Mouse (Mus musculus): Measurements from ENCODE around the gene Stap2. TPM values are rescaled to one million over a fixed set of nuclear protein-coding genes. Genes with fewer than 3 reads are reported as not detected.

The Stap2 gene
- polyA plus RNA-seq, 1 experiment from 2014 or later: 16.6 TPM

DNA sequence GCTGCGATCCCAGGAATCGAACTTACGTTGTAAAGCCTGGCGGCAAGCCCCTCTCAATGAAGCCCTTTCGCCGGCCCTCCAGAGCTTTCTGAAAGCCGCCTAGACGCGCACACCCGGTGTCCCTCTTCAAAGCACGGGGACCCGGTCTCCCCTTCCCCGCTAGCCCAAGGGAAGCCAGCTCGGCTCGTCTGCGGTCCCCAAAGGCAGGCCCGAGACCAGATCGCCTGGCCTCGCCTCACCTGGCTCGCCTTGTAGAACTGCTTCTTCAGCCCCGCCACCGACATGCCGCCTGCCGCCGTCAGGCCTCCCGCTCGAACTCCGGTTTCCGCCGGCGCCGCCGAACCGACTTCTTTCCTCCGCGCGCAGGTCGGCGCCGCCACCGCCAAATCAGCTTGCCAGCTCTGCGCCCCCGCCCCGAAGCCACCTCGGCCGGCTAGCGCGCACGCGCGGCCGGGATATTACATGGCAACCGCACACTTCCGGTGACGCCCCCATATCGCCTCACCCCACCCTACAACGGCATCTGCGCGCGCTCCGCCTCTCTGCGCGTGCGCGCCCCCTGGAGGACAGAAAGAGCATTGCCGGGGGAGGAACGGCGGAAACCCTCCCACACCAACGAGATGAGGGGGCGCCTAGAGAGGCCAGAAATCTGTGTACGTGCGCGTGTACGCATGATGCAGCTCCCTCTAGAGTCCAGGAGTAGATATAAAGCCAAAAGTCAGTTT lies 31.0 kb upstream of the Stap2 start, which contains the start of gene Sh3gl1:
Gene Sh3gl1, minus strand, starts transcription at position 460 of the 725 bp plus-strand sequence.
- H3K4me3 ChIP-seq (ENCODE audit: low read length): peak within 1 kb of the TSS; percentile 96
- no peaks in the 10 kb centered on the region for H3K27me3 ChIP-seq (ENCODE audit: control insufficient read depth, insufficient read depth, low read length)
- WGBS: under 1% methylated on average over 74 of the region's 74 CpGs
- H3K9ac ChIP-seq (ENCODE audit: low read length): peak within 1 kb of the TSS; percentile 99
- peak within 1 kb of the TSS; percentile 79 for H3K4me2 ChIP-seq (ENCODE audit: low read depth, low read length)
- ATAC-seq (replicated peaks; ENCODE audit: extremely low read depth, insufficient read depth, low FRiP score): peak; percentile 91
- no peaks in the 10 kb centered on the region; the same call in 1 of the 2 replicates for H3K36me3 ChIP-seq (ENCODE audit: control insufficient read depth, insufficient read depth)
- no peaks in the 10 kb centered on the region for H3K9me3 ChIP-seq (replicated peaks; ENCODE audit: control insufficient read depth, low read length)
- H3K27ac ChIP-seq (ENCODE audit: low read length): peak within 1 kb of the TSS; percentile 94
- peaks cover 33% of the 10 kb centered on the region for H3K4me1 ChIP-seq (ENCODE audit: control insufficient read depth, insufficient read depth, low read length)

DNA sequence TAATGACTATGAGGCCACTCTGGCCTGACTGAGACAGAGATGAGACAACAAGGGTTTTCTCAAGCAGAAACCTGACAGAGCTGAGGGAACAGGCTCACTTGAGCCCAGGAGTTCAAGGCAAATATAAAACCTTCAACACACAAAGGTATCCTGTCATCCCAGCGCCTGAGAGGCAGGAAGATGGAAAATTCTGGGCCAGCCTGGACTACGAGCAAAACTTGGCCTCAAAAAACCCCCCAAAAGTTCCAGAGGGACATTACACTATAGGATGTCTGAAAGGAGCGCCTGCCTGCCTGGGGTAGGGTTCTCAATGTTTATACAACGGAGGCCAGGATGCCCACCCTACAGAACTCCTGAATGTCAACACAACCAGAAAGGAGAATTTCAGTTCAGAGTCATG lies 29.8 kb upstream of the Stap2 start:
- Histone ChIP-seq H3K4me2 (ENCODE audit: low read depth, low read length) (peak overlapping the region; percentile 79), H3K36me3 (ENCODE audit: control insufficient read depth, insufficient read depth) (no peaks in the 10 kb centered on the region; the same call in 1 of the 2 replicates), H3K9ac (ENCODE audit: low read length) (peak overlapping the region; percentile 99), H3K9me3 (replicated peaks; ENCODE audit: control insufficient read depth, low read length) (no peaks in the 10 kb centered on the region), H3K27ac (ENCODE audit: low read length) (no peak overlapping the region), H3K4me3 (ENCODE audit: low read length) (peak overlapping the region; percentile 96), H3K4me1 (ENCODE audit: control insufficient read depth, insufficient read depth, low read length) (peaks cover 35% of the 10 kb centered on the region), H3K27me3 (ENCODE audit: control insufficient read depth, insufficient read depth, low read length) (no peaks in the 10 kb centered on the region)
- no peak for ATAC-seq (replicated peaks; ENCODE audit: extremely low read depth, insufficient read depth, low FRiP score)
- 69% methylated on average over 4 of the region's 4 CpGs for WGBS

DNA sequence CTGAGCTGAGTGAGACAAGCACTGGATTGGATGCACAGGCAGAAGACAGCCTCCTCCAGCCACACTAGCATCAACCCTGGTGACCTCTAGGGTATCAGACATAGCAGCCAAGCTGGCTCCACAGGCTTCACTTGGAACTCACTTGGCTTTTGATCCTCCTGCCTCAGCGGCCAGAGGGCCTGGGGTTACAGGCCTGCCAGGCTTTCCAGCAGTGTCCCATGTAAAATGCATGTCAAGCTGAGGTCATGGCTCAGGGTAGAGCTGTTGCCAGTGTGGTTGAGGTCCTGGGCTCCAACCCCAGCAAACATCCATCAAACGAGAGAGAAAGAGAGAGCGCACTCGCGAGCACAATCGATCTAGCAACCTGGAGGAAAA lies 29.3 kb upstream of the Stap2 start:
- Histone ChIP-seq H3K9me3 (replicated peaks; ENCODE audit: control insufficient read depth, low read length) (no peaks in the 10 kb centered on the region), H3K27me3 (ENCODE audit: control insufficient read depth, insufficient read depth, low read length) (no peaks in the 10 kb centered on the region), H3K4me3 (ENCODE audit: low read length) (no peak overlapping the region; the same call in 1 of the 2 replicates), H3K27ac (ENCODE audit: low read length) (no peak overlapping the region), H3K4me2 (ENCODE audit: low read depth, low read length) (peak overlapping the region; percentile 79), H3K36me3 (ENCODE audit: control insufficient read depth, insufficient read depth) (no peaks in the 10 kb centered on the region; the same call in 1 of the 2 replicates), H3K4me1 (ENCODE audit: control insufficient read depth, insufficient read depth, low read length) (peaks cover 35% of the 10 kb centered on the region), H3K9ac (ENCODE audit: low read length) (peak overlapping the region; percentile 38; the same call in 1 of the 2 replicates)
- ATAC-seq (replicated peaks; ENCODE audit: extremely low read depth, insufficient read depth, low FRiP score): no peak
- WGBS: 84% methylated on average over 6 of the region's 6 CpGs

DNA sequence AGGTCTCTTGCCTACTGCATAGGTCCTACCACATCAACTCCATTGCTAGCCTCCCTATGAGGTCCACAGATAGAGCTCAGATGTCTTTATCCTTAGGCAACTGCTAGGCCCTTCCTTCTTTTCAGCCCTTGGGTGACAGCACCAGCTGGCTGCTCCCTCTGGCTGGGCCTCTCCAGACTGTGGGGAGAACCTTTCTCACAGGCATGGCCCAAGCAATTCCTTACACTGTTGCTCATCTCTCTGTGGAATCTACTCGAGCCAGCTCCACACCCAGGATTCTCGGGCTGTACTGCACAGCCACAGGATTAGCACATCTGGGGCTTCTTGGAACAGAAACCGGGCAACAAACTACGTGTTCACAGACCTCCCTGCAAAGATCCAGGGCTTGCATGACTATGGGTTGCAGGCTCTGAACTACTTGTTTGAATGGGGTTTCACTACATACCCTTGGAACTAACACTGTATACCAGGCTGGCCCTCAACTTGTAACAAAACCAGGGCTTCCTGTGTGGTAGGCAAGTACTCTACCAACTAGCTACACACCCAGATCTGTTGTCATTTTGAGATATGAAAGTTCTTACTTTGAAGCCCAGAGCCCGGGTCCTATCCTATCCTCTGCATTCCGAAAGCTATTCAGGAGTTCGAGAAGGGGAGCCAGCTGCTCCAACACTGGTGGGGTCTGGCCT lies 28.8 kb upstream of the Stap2 start:
- H3K4me3 ChIP-seq (ENCODE audit: low read length): no peak overlapping the region
- H3K36me3 ChIP-seq (ENCODE audit: control insufficient read depth, insufficient read depth): no peaks in the 10 kb centered on the region; the same call in 1 of the 2 replicates
- H3K4me1 ChIP-seq (ENCODE audit: control insufficient read depth, insufficient read depth, low read length): peaks cover 35% of the 10 kb centered on the region
- H3K9me3 ChIP-seq (replicated peaks; ENCODE audit: control insufficient read depth, low read length): no peaks in the 10 kb centered on the region
- WGBS: 78% methylated on average over 7 of the region's 7 CpGs
- H3K27ac ChIP-seq (ENCODE audit: low read length): no peak overlapping the region
- H3K4me2 ChIP-seq (ENCODE audit: low read depth, low read length): no peak overlapping the region
- peak overlapping the region; percentile 30; the same call in 1 of the 2 replicates for H3K9ac ChIP-seq (ENCODE audit: low read length)
- no peaks in the 10 kb centered on the region for H3K27me3 ChIP-seq (ENCODE audit: control insufficient read depth, insufficient read depth, low read length)
- ATAC-seq (replicated peaks; ENCODE audit: extremely low read depth, insufficient read depth, low FRiP score): no peak

DNA sequence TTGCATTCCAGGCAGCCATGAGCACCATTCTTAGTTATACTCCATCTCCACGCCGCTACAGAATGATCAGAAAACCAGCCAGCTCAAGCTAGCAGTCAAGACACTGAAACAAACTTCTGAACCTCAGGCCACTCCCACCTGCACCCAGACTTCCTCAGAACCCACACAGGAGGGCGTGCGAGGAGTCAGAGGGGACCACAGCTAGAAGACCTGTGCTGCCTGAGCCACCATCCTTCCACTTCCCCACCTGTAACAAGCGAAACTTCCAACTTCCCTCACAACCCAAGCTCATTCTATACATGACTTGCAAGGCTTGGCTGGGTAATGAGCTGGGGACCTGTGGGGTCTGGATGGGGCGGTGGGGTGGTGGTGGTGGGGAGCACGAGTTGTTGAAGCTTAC lies 27.4 kb upstream of the Stap2 start:
- Histone ChIP-seq H3K4me1 (ENCODE audit: control insufficient read depth, insufficient read depth, low read length) (peaks cover 35% of the 10 kb centered on the region), H3K4me2 (ENCODE audit: low read depth, low read length) (no peak overlapping the region), H3K4me3 (ENCODE audit: low read length) (no peak overlapping the region), H3K27ac (ENCODE audit: low read length) (no peak overlapping the region), H3K9me3 (replicated peaks; ENCODE audit: control insufficient read depth, low read length) (no peaks in the 10 kb centered on the region), H3K36me3 (ENCODE audit: control insufficient read depth, insufficient read depth) (no peaks in the 10 kb centered on the region; the same call in 1 of the 2 replicates), H3K27me3 (ENCODE audit: control insufficient read depth, insufficient read depth, low read length) (no peaks in the 10 kb centered on the region), H3K9ac (ENCODE audit: low read length) (0 out of 2 replicates have a peak overlapping the region, but pooled peaks have one; percentile 5)
- 61% methylated on average over 7 of the region's 7 CpGs for WGBS
- no peak for ATAC-seq (replicated peaks; ENCODE audit: extremely low read depth, insufficient read depth, low FRiP score)

DNA sequence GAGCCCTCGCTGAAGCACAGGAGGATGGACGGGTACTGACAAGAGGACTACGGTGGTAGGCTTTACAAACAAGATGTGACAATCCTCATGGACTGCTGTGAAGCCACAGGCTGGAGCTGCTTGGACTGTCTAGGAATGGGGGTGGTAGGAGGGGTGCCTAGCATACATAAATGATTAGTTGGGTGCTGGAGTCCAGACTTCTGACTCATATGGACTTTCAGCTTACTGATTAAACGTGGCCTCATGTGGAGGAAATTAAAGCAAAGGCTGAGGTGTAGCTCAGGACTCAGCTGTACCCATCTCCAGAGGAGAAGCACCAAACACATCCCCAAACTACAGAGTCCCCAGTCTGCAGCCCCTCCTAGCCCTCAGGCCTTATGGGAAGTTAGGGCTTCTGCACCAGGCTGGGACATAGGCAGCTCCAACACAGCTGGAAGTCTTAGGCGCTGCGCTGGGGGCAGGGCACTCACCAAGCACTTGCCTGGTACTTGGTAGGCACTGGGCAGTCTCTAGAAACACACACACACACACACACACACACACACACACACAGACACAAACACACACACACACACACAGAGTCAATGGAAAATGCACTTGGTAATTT lies 26.8 kb upstream of the Stap2 start:
- Histone ChIP-seq H3K27ac (ENCODE audit: low read length) (no peak overlapping the region), H3K9me3 (replicated peaks; ENCODE audit: control insufficient read depth, low read length) (no peaks in the 10 kb centered on the region), H3K27me3 (ENCODE audit: control insufficient read depth, insufficient read depth, low read length) (no peaks in the 10 kb centered on the region), H3K4me1 (ENCODE audit: control insufficient read depth, insufficient read depth, low read length) (peaks cover 35% of the 10 kb centered on the region), H3K9ac (ENCODE audit: low read length) (peak overlapping the region; percentile 10; the same call in 1 of the 2 replicates), H3K36me3 (ENCODE audit: control insufficient read depth, insufficient read depth) (no peaks in the 10 kb centered on the region; the same call in 1 of the 2 replicates), H3K4me3 (ENCODE audit: low read length) (no peak overlapping the region), H3K4me2 (ENCODE audit: low read depth, low read length) (no peak overlapping the region)
- 74% methylated on average over 6 of the region's 6 CpGs for WGBS
- ATAC-seq (replicated peaks; ENCODE audit: extremely low read depth, insufficient read depth, low FRiP score): no peak

DNA sequence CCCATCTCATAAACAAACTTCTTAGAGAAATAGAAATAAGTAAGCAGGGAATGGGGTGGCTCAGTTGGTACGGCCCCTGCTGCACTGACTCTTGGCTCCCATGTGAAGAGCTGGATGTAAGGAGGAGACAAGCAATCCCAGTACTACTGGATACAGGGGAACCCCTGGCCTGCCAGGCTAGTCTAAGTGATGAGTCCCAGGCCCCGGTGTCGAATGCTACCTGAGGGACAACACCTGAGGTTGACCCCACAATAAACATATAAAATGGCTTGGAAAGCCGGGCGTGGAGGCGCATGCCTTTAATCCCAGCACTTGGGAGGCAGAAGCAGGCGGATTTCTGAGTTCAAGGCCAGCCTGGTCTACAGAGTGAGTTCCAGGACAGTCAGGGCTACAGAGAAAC lies 26.0 kb upstream of the Stap2 start:
- Histone ChIP-seq H3K27ac (ENCODE audit: low read length) (peak overlapping the region; percentile 38; the same call in 1 of the 2 replicates), H3K4me3 (ENCODE audit: low read length) (no peak overlapping the region), H3K36me3 (ENCODE audit: control insufficient read depth, insufficient read depth) (no peaks in the 10 kb centered on the region; the same call in 1 of the 2 replicates), H3K9me3 (replicated peaks; ENCODE audit: control insufficient read depth, low read length) (no peaks in the 10 kb centered on the region), H3K4me2 (ENCODE audit: low read depth, low read length) (no peak overlapping the region), H3K9ac (ENCODE audit: low read length) (0 out of 2 replicates have a peak overlapping the region, but pooled peaks have one; percentile 11), H3K27me3 (ENCODE audit: control insufficient read depth, insufficient read depth, low read length) (no peaks in the 10 kb centered on the region), H3K4me1 (ENCODE audit: control insufficient read depth, insufficient read depth, low read length) (peaks cover 43% of the 10 kb centered on the region)
- ATAC-seq (replicated peaks; ENCODE audit: extremely low read depth, insufficient read depth, low FRiP score): no peak
- 90% methylated on average over 7 of the region's 7 CpGs for WGBS

DNA sequence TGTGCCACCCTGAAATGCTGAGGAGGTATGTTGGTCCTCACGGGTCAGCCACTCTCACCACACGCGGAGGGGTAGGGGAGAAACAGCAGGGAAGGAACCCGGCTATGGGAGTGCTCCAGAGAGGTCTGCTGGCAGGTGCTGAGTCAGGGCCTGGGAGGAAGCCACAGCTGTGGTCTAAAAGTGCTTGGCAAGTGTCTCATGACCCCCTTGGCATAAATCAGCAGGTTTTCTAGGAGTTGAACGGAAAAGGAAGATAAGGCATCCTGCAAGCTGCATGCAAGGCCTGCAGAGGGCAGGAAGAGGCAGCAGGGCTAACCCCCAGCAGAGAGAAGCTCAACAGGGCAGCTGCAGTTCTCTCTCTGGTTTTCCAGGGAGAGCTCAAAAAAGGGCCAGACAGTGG lies 25.5 kb upstream of the Stap2 start:
- Histone ChIP-seq H3K9ac (ENCODE audit: low read length) (0 out of 2 replicates have a peak overlapping the region, but pooled peaks have one; percentile 11), H3K9me3 (replicated peaks; ENCODE audit: control insufficient read depth, low read length) (no peaks in the 10 kb centered on the region), H3K4me3 (ENCODE audit: low read length) (no peak overlapping the region), H3K4me2 (ENCODE audit: low read depth, low read length) (no peak overlapping the region), H3K27me3 (ENCODE audit: control insufficient read depth, insufficient read depth, low read length) (no peaks in the 10 kb centered on the region), H3K36me3 (ENCODE audit: control insufficient read depth, insufficient read depth) (no peaks in the 10 kb centered on the region; the same call in 1 of the 2 replicates), H3K27ac (ENCODE audit: low read length) (peak overlapping the region; percentile 38; the same call in 1 of the 2 replicates), H3K4me1 (ENCODE audit: control insufficient read depth, insufficient read depth, low read length) (peaks cover 49% of the 10 kb centered on the region)
- 32% methylated on average over 5 of the region's 5 CpGs for WGBS
- no peak for ATAC-seq (replicated peaks; ENCODE audit: extremely low read depth, insufficient read depth, low FRiP score)

Measured in heart, embryonic 16.5 days (tissue).